Mouse (Mus musculus) adrenal gland, adult 10 weeks (tissue): Measurements from ENCODE around the gene Upp2. TPM values are rescaled to one million over a fixed set of nuclear protein-coding genes. Genes with fewer than 3 reads are reported as not detected.

Experiments used
- polyA plus RNA-seq: library from polyadenylated mRNA; stranded (reverse); fragments of 350-450 nt; fragmentation: Illumina TruSeq; extraction: RNeasy Lipid Tissue Mini Kit (QIAGEN cat#74804); gene quantifications from one replicate; pipeline ENCODE4 v1.2.3, GENCODE M21; 2014; ENCODE audit warnings: low read depth, low replicate concordance

Upp2 gene
- polyA plus RNA-seq, result 29.0 TPM

DNA sequence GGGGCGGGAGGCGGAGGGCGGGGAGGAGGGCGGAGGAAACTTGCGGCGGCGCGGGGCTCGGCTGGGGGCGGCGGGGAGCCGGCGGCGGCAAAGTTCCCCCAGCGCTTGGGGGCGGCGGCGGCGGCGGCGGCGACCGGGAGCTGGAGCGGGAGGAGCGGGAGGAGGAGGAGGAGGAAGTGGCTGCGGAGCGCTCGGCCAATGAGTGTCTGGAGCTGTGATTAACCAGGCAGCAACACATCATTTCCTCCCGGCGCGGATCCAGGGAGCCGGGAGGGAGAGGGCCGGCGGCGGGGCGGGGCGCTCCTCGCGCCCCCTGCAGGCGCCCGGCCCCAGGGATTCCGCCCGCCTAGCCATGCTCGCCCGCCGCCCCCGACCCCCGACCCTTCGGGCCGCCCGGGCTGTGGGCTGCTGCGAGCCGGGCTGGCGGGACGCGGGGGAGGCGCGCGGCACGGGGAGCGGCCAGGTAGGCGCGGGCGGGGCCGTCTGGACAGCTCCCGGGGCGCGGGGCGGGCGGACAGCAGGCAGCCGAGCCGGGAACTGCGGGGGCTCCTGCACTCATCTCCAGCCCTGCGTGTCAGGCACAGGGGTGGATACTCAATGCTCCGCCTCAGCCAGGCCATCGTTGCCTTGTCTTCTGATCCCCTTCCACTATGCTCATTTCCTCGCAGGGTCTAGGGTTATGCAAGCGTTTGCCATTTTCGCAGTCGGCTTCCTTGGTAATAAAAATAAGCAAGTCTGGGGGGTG is at the start of gene Upp2, which contains the start of gene Acvr1:
Gene Upp2 (plus strand): TSS at position 233 of the 745 bp plus-strand sequence.
Gene Acvr1 (minus strand): TSS at position 92 of the 745 bp plus-strand sequence.

Other genes with a start within 250 kb of the Upp2 start
- 26.1 TPM for gene Acvr1c, start 209.4 kb upstream of the Upp2 start, polyA plus RNA-seq
- gene Gm17409, start 97.2 kb upstream of the Upp2 start, polyA plus RNA-seq, result not detected
- gene Acvr1, start 141 bp upstream of the Upp2 start, polyA plus RNA-seq, result 38.7 TPM